Mouse (Mus musculus) G1E (cell line): ENCODE data around the gene Rgs8. TPM values are rescaled to one million over a fixed set of nuclear protein-coding genes. Genes with fewer than 3 reads are reported as not detected.

ENCODE experiments used
- ATAC-seq: 2 replicates; pipeline ENCODE4 v1.8.0; 2016; ENCODE audit warnings: mild to moderate bottlenecking; ENCODE audit not compliant: insufficient number of reproducible peaks, poor library complexity, low FRiP score, severe bottlenecking; ENCODE audit errors: extremely low read depth
- DNase-seq: peaks from one replicate; pipeline ENCODE4 v3.0.0; 2012; ENCODE audit warnings: low spot score
- H3K27me3 ChIP-seq: 2 replicates; pipeline ENCODE4 v1.6.1; 2012; ENCODE audit warnings: mild to moderate bottlenecking, low read length, inconsistent platforms; ENCODE audit not compliant: insufficient read depth
- H3K36me3 ChIP-seq: replicated peaks from 2 replicates; pipeline ENCODE3; 2012; ENCODE audit warnings: mild to moderate bottlenecking, inconsistent platforms
- H3K4me1 ChIP-seq: 2 replicates; pipeline ENCODE4 v1.6.1; 2012; ENCODE audit warnings: low read depth, low read length, inconsistent platforms, mixed read lengths; ENCODE audit not compliant: insufficient read depth
- H3K4me3 ChIP-seq: 2 replicates; pipeline ENCODE4 v1.5.1; 2012; ENCODE audit warnings: low read depth, mild to moderate bottlenecking, inconsistent platforms, low read length, moderate library complexity, mixed read lengths
- H3K9me3 ChIP-seq: replicated peaks from 2 replicates; pipeline ENCODE4 v1.6.1; 2012; ENCODE audit warnings: inconsistent platforms
- CTCF ChIP-seq: IDR thresholded peaks from 2 replicates; pipeline ENCODE4 v1.5.1; 2012; ENCODE audit warnings: low read depth, low read length, inconsistent platforms, mixed read lengths
- GATA1 ChIP-seq: IDR thresholded peaks from 2 replicates; pipeline ENCODE4 v1.6.1; 2012; ENCODE audit warnings: borderline replicate concordance, low read length, inconsistent platforms, mixed read lengths
- GATA2 ChIP-seq: IDR thresholded peaks from 2 replicates; pipeline ENCODE4 v1.6.1; 2012; ENCODE audit warnings: low read depth, low read length, inconsistent platforms, borderline replicate concordance
- POLR2AphosphoS5 ChIP-seq: IDR thresholded peaks from 2 replicates; pipeline ENCODE4 v1.6.1; 2012; ENCODE audit warnings: low read depth, low read length, inconsistent platforms; ENCODE audit not compliant: insufficient replicate concordance
- TAL1 ChIP-seq: conservative IDR thresholded peaks from 2 replicates; pipeline ENCODE4 v1.6.1; 2012; ENCODE audit warnings: low read depth, low read length, inconsistent platforms, mixed read lengths
- polyA plus RNA-seq: library from polyadenylated mRNA; stranded (reverse); fragments of >175 nt; gene quantifications from 2 replicates; pipeline ENCODE4 v1.2.3, GENCODE M21; 2012
- total RNA-seq, 2 experiments: library from RNA; stranded (forward) in 1 of 2; stranded (reverse) in 1 of 2; fragments of 200-1000 nt in 1 of 2; fragments of >200 nt in 1 of 2; fragmentation: Nextera tagmentation in 1 of 2; gene quantifications; 2 replicates each; pipeline ENCODE4 v1.2.3; 2014 to 2017

Rgs8 gene
- not detected in 2 replicates for total RNA-seq (2014; fragmentation: Nextera tagmentation)
- 0.12 and 0.16 TPM in 2 replicates for total RNA-seq (2017)
- polyA plus RNA-seq: 0.01 TPM in 1 of 2 replicates, not detected in the other

DNA sequence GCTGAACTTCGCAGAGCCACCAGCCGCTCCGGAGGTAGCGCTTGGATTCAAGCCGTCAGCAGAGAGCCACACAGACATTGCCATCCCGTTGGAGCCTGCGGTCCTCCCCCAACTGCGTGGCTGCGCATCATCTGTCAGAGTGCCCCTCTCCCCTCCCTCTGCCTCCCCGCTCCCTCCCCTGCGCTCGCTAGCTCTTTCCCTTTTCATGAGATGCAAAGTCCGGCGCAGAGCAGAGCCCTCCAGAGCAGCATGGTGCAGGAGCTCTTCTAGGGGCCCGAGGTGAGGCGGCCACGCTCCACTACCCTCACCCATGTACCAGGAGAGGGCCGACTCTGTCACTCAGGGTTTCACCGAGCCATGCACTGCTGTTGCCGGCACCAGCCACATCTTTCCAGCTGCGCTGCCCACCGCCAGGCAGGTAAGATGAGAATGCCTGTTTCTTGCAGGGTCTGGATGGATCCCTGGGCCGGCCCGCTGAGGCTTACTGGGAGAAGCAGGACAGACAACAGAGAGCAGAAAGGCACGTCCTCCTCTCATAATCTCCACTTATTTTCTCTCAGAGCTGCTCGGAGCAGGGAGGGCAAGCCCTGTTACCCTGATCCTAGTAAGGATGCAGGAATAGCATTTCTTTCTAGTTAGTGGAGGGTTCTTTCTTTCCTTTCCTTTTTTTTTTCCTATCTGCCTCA, at the start of gene Rgs8:
Gene Rgs8, plus strand, starts transcription at position 88 of the 686 bp plus-strand sequence.
- Histone ChIP-seq H3K9me3 (no peaks in the 10 kb centered on the region), H3K4me1 (no peaks in the 10 kb centered on the region), H3K27me3 (no peaks in the 10 kb centered on the region; the same call in 1 of the 2 replicates), H3K4me3 (no peak within 1 kb of the TSS), H3K36me3 (no peaks in the 10 kb centered on the region)
- no peak for TF ChIP-seq TAL1
- no peak for TF ChIP-seq CTCF
- no peak for TF ChIP-seq POLR2AphosphoS5
- TF ChIP-seq GATA1: no peak
- TF ChIP-seq GATA2: no peak
- DNase-seq: no peak
- no peak for ATAC-seq

DNA sequence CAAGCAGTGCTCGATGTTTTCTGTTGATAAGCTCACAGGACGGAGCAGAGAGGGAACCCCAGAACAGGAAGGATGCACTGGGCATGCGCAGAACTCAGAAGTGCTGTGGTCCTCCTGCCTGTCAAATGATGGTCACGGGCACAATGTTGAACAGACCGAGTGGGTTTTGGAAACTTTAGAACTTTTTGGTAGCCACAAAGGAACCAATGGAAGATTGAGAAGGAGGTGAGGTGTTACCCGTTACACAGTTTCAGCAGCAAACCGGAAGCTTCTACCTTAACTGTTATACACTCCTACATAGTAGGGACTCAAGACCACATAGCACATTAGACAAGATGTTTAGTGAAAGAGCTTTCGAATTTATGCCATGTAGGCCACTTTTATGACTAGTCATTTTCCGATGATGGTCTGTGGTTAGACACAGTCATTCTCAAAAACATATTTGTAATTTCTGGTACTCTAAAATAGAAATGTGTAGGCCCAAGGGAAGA, 35.4 kb upstream of the Rgs8 start:
- no peaks in the 10 kb centered on the region for H3K4me1 ChIP-seq
- DNase-seq (no peak), ATAC-seq (no peak)
- TF ChIP-seq CTCF (no peak), GATA1 (no peak), POLR2AphosphoS5 (no peak), TAL1 (no peak), GATA2 (no peak)
- no peak overlapping the region for H3K4me3 ChIP-seq
- no peaks in the 10 kb centered on the region for H3K9me3 ChIP-seq
- no peaks in the 10 kb centered on the region for H3K36me3 ChIP-seq
- no peaks in the 10 kb centered on the region for H3K27me3 ChIP-seq

DNA sequence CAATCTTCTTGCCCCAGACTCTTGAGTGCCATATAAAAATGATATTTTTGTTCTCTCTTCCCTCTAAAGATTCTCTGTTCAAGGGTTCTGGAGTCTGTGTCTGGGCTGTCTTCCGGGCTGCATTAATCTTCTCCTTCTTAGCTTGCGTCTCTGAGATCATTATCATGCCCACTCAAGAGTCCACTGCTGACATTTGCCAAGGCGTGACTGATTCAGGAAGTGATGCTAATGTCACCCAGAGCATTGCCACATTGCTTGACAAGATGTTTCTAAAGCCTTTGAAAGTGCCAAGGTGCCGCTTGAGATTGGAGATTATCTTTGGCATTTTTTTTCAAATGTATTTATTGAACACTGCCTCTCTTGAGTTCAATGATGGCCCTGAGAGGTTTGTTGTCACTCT, 29.8 kb upstream of the Rgs8 start:
- DNase-seq (no peak), ATAC-seq (no peak)
- Histone ChIP-seq H3K4me1 (no peaks in the 10 kb centered on the region), H3K4me3 (no peak overlapping the region), H3K36me3 (no peaks in the 10 kb centered on the region), H3K9me3 (no peaks in the 10 kb centered on the region), H3K27me3 (no peaks in the 10 kb centered on the region)
- no peak for TF ChIP-seq GATA1
- no peak for TF ChIP-seq CTCF
- no peak for TF ChIP-seq TAL1
- TF ChIP-seq POLR2AphosphoS5: no peak
- no peak for TF ChIP-seq GATA2

DNA sequence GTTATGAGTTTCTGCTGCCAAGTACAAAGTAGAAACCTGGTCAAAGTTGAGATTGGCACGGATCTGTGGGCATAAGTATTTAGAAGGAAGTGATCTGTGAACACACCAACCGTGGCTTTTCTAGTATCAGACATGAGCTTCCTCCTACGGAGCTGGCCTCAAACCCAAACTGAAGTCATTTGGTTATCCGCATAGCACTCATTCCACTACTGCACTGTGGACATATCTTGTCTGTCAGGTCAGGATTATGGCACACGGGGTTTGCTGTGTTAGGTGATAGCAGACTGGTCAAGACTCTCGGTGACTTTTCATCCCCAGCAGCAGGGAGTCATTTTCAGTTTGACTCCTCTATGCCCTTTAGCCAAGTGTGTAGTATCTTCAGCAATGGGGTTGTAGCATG, 20.1 kb upstream of the Rgs8 start:
- Histone ChIP-seq H3K36me3 (no peaks in the 10 kb centered on the region), H3K4me3 (no peak overlapping the region), H3K4me1 (no peaks in the 10 kb centered on the region), H3K9me3 (no peaks in the 10 kb centered on the region), H3K27me3 (no peaks in the 10 kb centered on the region)
- DNase-seq (no peak), ATAC-seq (no peak)
- TF ChIP-seq CTCF (no peak), POLR2AphosphoS5 (no peak), GATA2 (no peak), TAL1 (no peak), GATA1 (no peak)

DNA sequence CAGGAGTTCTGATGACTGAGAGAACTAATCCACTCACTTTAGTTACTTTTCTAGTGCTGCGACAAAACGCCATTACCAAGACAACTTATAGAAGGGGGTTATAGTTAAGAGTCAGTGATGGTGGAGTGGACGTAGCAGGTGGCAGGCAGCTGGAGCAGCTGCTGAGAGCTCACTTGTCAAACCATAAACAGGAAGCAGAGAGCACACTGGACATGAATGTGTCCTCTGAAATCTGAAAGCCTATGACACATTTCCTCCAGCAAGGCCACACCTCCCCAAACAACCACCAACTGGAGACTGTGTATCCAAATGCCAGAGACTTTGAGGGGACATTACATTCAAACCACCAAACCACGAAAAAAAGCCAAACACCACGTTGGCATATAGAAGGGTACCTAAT, 17.8 kb upstream of the Rgs8 start:
- ATAC-seq (no peak), DNase-seq (no peak)
- H3K36me3 ChIP-seq: no peaks in the 10 kb centered on the region
- no peak for TF ChIP-seq GATA2
- TF ChIP-seq GATA1: no peak
- no peak for TF ChIP-seq POLR2AphosphoS5
- no peak for TF ChIP-seq CTCF
- H3K27me3 ChIP-seq: no peaks in the 10 kb centered on the region
- H3K9me3 ChIP-seq: no peaks in the 10 kb centered on the region
- H3K4me3 ChIP-seq: no peak overlapping the region
- H3K4me1 ChIP-seq: no peaks in the 10 kb centered on the region

DNA sequence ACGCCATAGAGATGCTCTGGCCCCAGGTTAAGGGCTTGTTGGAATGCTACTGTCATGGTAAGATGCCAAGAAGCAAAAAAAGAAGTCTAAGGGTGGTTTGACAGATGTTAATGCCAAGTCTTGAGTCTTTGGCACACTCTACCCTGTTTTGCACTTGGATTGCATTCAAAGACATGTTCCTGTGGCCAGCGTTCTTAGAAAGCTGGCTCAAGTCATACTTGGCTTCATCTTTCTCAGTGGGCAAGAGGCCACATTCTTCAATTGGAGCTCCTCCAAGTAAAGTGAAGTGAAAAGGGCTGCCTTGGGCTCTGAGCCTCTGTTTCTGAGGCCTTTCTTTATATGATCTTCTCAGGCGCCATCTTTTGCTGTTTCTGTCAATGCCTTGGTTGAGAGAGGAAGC, 17.3 kb upstream of the Rgs8 start:
- no peak for ATAC-seq
- no peak for DNase-seq
- H3K9me3 ChIP-seq: no peaks in the 10 kb centered on the region

More for the DNA sequence above, 17.3 kb upstream of the Rgs8 start:
- Histone ChIP-seq H3K4me3 (no peak overlapping the region), H3K36me3 (no peaks in the 10 kb centered on the region), H3K4me1 (no peaks in the 10 kb centered on the region), H3K27me3 (no peaks in the 10 kb centered on the region)
- TF ChIP-seq GATA1 (no peak), CTCF (no peak), TAL1 (no peak), GATA2 (no peak), POLR2AphosphoS5 (no peak)
